Mouse (Mus musculus) lung, postnatal 10 days (tissue): ENCODE results near the gene Cd96.

ENCODE experiments used
- DNase-seq: peaks from one replicate; pipeline ENCODE4 v3.0.0; 2021

Gene Cd96

DNA sequence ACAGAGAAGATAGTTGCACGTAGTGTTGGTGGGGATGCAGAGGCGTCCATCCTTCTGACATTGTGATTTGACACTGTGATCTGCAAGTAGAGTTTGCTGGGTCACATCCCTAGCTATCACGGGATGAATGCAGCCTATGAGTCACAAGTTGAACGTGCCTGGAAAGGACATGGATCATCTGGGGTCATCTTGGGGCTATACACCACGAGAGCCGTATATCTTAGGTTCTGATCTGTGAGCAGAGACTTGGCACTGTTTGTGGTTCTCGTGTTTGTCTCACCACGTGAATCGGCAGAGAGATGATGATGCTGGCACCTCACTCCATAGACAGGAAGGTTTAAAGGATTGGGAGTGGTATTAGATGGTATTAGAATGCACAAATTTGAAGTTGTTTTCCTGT is 86.2 kb downstream of the Cd96 start:
- no peak for DNase-seq

DNA sequence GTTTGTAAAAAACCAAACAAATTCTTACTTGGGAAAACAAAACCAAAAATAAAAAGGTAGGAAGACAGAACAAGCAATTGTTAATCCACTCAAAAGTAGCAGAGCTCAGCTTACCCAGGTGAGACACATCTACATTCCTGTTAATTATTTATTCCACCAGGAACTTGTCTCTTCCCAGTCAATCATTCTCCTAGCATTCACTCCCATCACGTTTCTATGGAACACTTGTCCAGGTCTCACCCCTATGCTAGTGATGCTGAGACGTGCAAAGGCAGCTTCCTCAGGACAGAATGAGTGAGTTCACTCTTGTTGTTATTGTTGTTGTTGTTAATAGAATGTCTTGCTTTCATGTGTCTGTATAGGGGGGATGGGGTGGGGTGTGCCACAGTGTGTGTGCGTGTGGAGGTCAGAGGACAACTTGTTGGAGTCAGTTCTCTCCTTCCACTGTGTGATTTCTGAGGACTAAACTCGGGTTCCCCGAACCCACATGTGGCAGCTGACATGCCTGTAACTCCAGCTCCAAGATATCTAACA is 97.0 kb downstream of the Cd96 start:
- DNase-seq = no peak

DNA sequence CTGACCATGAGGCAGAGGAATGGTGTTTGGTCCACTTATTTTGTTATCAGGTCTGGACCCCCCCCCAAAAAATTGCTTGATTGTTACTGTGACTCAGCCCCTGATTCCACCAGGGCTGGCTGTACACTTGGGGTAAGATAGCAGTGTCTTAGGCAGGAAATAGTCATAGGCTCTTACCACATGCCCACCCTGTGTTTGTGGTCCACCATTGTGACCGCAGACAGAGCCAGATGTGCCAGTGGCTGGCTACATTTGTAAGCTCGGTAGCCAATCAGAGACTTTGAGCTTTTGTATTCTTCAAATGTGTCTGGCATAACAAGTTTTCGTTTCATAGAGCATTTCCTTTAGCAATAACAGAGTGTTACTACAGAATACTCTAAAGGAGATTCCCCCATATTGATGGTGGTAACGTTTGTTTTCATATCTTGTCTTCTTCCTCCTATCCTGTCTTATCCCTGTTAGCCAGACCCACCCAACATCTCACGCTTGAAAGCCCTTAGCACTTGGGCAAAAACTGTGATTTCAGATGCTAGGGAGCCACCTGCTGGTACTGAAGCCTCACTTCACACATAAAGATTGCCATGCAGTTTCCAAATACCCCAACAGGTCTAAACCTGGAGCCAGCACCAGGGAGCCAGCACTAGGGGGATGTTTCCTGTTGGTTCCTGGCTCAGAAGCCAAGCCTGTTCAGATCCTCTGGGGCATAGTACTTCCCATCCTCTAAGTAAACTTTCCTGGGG is 97.7 kb downstream of the Cd96 start:
- DNase-seq = peak; percentile 66

DNA sequence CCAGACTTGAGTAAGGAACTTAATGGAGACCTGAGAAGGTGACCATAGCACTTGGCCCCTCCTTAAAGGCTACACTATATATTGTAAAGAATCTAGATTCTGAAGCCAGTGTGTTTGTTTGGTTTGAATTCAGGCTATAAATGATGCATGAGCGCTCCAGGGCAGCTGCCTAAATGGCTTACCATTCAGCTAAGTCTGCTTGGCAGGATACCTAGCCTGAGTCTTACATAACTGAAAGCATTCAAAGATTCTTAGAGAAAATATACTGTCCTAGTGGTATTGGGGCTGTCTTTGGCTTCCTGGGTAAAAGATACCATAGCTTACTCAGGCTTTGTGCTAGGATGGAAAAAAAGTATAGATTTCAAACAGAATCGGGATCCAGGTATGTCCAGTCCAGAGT is 98.7 kb downstream of the Cd96 start:
- DNase-seq = no peak

DNA sequence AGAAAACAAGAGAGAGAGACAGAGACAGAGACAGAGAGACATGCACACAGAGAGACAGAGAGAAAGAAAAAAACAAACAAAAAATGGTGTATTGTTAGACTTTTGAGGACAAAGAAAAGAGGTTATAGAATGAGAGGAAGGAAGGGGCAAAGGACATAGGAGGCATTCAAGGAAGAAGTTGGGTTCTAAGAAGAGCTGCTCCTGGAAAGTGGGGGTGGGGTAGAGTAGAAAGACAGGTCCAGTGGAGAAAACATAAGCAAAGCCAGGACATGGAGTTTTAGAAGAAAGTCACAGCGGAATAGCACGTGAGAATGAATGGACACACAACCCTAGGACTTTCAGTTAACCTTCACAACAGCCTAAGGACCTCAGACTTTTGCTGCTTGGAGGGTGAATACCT is 99.7 kb downstream of the Cd96 start:
- DNase-seq = no peak

DNA sequence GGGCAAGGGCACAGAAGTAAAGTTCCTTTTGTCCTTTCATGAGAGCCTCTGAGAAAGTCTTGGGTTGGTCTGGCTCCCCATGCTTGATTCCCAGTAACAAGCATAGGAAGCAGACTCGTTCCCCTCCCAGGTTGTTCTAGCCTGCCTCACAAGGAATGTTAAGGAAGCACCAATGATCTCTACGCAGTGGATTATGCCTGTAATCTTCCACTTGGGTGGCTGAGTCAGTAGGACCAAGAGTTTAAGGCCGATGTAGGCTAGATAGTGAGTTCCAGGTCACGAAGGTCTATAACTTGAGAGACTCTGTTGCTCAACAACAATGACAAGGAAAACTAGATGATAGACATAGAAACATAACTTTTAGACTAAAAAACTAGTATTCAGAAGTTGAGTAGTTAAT is 100.3 kb downstream of the Cd96 start:
- DNase-seq = no peak

DNA sequence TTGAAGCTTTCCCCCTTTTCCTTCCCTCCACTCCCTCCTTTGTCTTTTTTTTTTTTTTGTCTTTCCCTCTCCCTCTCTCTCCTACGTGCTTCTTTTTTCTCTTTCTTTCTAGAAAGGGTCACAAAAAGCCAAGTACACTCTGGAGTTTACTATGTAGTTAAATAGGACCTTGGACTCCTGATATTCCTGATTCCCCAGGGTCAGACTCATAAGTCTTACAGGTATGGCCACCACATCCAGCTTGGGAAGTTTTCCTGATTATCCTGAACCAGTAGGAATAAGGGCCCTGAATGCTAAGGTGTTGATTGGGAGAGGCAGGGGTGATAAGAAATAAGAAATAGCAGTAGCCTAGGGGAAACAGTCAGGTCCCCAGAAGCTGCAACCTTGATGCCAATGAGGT is 100.7 kb downstream of the Cd96 start:
- no peak for DNase-seq

DNA sequence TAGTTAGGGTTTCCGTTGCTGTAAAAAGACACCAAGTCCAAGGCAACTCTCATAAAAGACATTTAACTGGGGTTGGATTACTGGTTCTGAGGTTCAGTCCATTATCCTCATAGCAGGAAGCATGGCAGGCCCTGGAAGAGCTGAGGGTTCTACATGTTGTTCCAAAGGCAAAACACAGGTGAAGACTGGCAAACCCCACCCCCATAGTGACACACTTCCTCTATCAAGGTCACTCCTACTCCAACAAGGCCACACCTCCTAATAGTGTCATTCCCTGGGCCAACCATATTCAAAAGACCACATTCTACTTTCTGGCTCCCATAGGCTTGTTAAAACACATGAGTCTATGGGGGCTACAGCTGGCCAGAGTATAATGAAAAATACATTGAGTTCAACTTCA is 108.4 kb downstream of the Cd96 start:
- peak; percentile 7 for DNase-seq

DNA sequence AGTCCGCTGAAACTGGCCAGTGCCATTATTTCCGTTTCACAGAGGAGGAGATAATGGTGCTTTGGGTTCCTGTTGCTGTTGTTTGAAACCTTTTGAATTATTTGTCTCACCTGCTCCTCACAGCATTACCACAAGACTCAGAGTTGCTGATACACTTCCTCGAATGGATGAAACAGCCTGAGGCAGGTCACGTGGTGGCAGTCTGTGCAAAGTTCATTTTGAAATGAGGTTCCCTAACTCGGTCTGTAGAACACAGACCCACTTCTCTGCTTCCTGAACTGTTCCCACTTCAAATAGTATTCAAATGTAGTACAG is 109.2 kb downstream of the Cd96 start:
- peak; percentile 26 for DNase-seq

DNA sequence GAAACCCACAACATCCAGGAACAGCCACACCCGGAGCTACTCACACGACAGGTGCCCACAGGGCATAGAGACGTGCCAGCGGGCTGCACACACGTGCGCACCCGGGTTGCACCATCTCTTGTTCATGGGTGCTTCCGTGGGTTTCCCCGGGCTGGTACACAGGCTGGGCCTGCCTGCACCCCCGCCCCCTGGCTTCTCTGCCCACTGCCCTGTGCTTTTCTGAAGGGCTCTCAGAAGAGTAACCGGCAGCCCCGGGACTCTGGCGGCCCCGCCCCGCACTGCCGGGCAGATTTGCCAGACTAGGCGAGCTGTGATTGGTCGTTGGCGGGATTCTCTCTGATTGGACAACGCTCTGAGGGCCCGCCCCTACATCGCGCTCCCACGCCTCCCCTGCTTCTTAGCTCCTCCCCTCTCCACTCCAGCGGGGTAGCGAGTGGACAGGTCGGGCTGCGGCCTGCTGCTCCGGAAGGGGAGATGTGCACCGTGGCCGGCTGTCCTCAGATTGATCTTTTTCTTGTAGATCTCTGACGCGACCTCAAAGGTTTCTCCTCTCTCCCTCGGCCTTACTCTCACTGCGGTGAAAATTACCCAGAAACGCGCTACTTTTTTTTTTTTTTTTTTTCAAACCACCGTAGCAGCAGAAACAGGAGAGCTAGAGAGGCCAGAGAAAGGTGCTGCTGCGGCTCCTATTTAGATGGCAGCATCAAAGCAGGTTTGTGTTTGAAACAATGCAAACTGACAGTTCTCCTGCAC is 109.7 kb downstream of the Cd96 start, which contains the start of gene Plcxd2:
TSS of gene Plcxd2 (minus strand) at position 66 of the 753 bp plus-strand sequence.
- DNase-seq = peak; percentile 97

DNA sequence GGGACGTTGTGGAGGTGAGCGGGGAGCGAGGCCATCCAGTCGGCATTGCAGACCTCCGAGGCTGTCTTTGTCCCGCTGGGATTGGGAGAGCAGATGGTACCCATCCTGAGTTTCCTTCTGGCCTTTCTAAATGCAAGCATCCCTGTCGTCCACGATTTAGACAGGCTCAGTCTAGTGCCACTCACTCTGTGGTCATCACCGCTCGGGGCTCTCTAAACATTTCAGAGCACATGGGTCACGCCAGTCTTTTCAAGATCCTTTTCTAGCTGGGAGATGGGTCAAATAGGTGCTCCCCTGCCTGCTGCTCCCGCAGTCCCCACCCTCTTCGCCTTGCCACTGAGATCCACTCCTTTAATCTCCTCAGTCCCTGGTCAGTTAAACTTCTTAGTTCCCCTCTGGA is 110.3 kb downstream of the Cd96 start:
- DNase-seq = no peak

DNA sequence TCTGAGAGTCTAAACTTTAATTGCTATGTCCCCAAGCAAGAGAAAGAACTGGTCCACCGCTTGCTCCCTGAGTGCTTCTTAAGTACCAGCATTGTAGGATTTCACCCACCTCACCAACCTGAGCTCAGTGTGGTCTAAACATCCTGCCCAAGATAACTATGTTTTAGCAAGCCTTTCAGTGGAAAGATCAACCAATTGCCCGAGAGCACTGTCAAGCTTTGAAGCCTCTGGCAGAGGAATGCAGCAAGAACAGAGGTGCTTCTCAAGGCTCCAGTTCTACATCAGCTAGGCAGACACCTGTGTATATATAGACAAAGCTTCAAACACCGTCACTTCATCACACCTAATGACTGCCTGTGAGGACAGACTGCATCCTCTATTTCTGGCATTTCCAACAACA is 111.3 kb downstream of the Cd96 start:
- DNase-seq = no peak

DNA sequence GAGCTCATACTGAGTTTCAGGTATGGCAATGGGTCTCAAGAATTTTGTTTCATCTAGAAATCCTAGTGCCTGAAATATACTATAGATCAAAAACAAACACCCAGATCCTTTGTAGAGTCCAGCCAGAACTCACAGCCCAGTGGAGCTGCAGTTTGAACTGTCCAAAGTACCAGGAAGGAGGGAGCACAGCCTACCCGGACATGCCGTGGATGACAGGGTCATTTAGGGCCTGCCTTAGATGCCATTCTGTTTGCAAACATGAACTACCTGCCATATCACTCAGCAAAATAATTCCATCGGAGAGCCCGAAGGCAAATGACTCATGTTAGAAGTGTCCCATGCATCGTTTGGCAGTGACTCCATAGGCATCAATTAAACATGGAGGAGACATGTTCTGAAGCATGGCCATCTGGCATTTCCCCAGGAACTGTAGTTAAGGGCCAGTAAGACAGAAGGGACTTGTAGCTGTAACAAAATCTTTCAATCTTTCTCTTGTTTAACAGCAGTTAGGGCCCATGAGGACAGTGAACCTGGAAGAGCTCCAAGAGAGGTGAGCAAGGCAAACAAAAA is 111.9 kb downstream of the Cd96 start:
- DNase-seq = peak; percentile 10

DNA sequence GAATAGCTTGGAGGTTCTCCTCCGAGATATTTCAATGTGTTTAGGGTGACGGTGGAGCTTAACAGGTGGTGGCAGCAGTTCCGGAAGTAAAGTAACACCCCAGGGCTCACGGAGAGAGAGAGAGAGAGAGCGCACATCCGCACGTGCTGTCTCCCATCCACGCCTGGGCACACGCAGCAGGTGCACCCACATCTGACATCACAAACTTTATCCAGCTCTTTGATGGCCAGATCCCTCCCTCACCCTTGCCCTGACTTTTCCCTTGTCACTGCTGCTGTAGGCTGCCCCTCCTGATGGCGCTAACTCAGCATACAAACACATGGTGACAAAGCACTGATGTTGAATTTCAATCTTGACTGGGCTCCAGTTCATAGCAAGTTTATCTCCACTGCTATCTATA is 113.8 kb downstream of the Cd96 start:
- DNase-seq = no peak

DNA sequence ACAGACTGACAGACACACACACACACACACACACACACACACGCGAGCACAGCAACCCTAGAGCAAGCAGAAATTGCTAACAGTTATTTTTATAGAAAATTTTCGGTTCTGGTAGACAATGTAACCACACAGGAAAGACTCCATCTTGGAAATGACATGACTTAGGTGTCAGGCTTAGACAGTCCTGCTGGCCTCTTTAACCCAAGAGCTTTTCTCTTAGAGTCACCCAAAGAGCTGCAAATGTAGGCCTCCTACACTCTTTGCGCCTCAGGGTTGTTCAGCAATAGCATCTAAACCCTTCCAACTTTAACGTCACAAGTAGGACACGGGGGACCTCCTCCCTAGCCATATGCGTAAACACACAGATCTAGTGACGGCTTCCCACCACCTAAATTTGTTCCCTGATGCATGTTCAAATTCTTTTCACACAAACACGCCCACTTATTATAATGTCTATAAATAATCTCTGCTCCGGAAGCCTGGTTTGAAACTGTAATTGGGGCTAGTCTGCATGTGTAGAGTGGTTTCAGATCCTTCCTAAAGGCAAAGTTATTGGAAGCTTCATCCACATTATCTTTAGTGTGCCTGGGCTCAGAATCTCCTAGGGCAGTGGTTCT is 118.4 kb downstream of the Cd96 start:
- DNase-seq = no peak

DNA sequence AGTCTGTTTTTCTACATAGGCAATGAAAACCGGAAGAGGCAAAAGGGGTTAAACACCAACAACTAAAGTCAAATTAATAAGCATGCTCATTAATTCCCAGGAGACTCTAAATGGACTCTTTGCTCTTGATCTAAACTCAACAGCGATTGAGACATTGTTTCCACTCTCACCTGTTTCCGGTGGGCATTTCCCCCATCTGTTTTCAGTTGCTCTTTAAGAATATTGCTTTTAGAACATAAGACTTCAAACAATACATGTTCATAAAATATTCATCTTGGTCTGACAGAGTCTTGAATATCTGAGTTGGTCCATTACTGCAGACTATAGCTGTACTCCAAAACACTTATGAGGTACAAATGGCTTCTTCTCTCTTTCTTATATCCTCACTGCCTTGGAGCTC is 119.1 kb downstream of the Cd96 start:
- no peak for DNase-seq

DNA sequence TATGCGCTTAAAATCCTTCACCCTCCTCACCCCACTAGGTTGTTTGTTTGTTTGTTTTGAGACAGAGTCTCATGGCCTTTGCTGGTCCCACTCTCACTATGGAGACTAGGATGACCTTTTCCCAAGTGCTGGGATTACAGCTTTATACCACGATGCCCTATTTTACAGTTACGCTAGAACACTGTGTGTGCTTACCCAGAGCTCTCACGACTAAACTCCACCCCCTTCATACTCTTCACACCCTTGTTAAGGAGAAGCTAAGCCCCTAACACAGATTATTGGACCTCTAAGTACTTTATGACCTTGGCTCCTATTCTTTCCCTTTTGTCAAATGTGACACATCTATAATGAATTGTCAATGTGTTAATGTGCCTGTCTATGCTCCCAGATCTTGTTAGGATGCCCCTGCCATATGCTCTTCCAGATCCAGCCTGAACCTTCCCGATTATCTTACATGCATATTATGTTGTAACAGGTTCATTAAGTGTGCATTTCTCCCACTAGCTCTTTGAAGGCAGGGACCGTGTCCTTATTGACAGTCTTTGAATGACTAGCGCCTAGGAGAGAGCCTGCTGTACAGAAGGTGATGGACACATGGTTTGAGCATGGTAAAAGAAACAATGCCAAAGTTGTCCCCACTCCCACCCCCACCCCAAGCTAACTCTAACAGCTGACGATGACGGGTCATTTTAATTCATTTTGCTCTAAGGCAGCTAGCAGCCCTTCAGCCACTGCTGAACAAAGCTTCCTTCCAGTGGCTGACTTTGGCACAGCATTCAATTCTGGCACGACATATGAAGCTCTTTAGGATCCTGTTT is 120.5 kb downstream of the Cd96 start:
- DNase-seq = no peak

DNA sequence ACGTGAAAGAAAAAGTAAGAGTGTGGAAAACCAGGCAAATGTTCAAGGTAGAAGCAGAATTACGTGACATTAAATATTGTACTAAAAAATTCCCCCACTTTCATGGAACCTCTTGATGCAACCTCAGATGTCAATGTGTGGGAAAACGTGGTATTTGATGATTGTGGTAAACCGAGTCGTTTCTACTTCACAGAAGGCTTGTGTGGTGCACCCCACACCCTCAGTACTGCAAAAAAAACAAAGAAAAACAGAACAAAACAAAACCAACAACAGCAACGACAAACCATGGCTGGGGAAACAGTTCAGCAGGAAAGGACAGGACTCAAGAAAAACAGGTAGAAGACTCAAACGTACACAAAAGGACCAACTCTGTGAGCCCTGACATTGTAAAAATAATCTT is 121.8 kb downstream of the Cd96 start:
- no peak for DNase-seq

DNA sequence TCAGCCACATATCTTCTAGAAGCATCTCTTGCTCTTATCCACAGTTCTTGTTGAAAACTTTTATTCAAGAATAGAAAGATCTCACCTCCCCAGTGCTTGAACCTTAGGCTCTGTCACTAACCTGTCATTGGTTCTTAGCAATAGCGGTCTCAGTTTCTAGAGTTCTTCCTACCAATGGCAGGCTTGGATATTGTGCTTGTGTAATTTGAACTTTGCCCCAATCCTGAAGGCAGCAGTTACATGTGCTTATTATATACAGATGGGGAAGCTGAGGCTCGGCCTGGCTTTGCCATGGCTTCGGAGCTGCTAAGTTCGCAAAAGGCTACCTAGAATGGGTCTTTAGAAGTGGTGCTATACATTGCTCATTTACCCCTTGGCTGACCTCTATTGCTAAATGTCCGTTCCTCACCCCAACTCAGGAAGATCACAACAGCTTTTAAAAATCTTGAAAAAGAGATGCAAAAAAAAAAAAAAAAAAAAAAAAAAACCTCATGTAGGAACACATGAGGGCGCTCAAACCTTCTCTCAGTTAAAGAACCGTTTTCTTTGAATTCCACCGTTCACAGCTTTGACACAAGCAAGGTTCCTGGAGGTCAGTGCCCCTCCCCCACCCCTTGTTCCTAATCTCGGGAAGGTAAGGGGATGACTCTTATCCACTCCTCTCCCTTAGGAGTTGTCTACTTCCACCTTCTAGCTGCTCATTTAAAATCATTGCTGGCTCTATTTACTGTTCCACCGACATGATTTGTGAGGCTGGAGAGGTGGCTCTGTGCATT is 129.0 kb downstream of the Cd96 start:
- DNase-seq = no peak

DNA sequence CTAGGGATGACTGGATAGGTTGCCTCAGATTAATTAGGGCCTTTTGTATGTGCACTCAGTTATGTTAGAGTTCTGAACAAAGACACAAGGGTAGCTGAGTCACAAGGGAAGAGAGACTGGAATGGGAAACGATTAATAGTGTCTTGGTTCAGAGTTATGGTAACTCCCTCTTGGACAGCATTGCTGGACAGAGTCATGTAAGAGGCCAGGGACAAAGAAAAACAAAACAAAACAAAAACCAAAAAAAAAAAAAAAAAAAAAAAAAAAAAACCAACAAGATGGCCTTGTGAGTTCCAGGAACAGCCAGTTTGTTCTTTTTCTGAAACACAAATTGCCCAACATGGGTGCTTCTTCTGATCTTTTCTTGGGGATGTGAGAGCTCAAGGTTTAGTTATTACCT is 133.8 kb downstream of the Cd96 start:
- no peak for DNase-seq
